Mouse (Mus musculus) limb, embryonic 14.5 days (tissue): ENCODE data around the gene Itga5. TPM values are rescaled to one million over a fixed set of nuclear protein-coding genes. Genes with fewer than 3 reads are reported as not detected.
A peak's percentile ranks its signal among the peaks of the same experiment; 100 is the strongest.

Source experiments
- ATAC-seq: fragments of 200-750 bp; cut with Nextera tagmentation; 2 replicates; pipeline ENCODE4 v1.8.0; 2017; ENCODE audit warnings: low read depth, moderate number of reproducible peaks, moderate TSS enrichment; ENCODE audit not compliant: low FRiP score
- DNase-seq: peaks from one replicate; pipeline ENCODE4 v3.0.0-alpha.2; 2015; ENCODE audit warnings: low spot score
- H3K27ac ChIP-seq: fragments of 300-500 bp; sonication (generic); replicated peaks from 2 replicates; pipeline ENCODE4 v1.5.1; 2014; ENCODE audit warnings: low read depth, mild to moderate bottlenecking, low read length, moderate library complexity, mixed read lengths
- H3K27me3 ChIP-seq: fragments of 300-500 bp; sonication (generic); 2 replicates; pipeline ENCODE4 v1.6.1; 2014; ENCODE audit warnings: low read length, mixed read lengths; ENCODE audit not compliant: control insufficient read depth, insufficient read depth
- H3K36me3 ChIP-seq: fragments of 300-500 bp; sonication (generic); 2 replicates; pipeline ENCODE4 v1.6.1; 2014; ENCODE audit warnings: mild to moderate bottlenecking, low read length, moderate library complexity, mixed read lengths; ENCODE audit not compliant: control insufficient read depth, insufficient read depth
- H3K4me1 ChIP-seq: fragments of 300-500 bp; sonication (generic); 2 replicates; pipeline ENCODE4 v1.6.1; 2014; ENCODE audit warnings: antibody characterized with exemption, low read length, mixed read lengths; ENCODE audit not compliant: control insufficient read depth, insufficient read depth
- H3K4me2 ChIP-seq: fragments of 300-500 bp; sonication (generic); replicated peaks from 2 replicates; pipeline ENCODE4 v1.6.1; 2014; ENCODE audit warnings: low read depth, mild to moderate bottlenecking, low read length, moderate library complexity; ENCODE audit not compliant: severe bottlenecking
- H3K4me3 ChIP-seq: fragments of 300-500 bp; sonication (generic); replicated peaks from 2 replicates; pipeline ENCODE4 v1.5.1; 2014; ENCODE audit warnings: low read length
- H3K9ac ChIP-seq: fragments of 300-500 bp; sonication (generic); 2 replicates; pipeline ENCODE4 v1.6.1; 2014; ENCODE audit warnings: mild to moderate bottlenecking, low read depth, low read length, moderate library complexity; ENCODE audit not compliant: severe bottlenecking
- H3K9me3 ChIP-seq: fragments of 300-500 bp; sonication (generic); 2 replicates; pipeline ENCODE4 v1.6.1; 2016; ENCODE audit warnings: low read length; ENCODE audit not compliant: control insufficient read depth
- POLR2A ChIP-seq: fragments of 200-500 bp; IDR thresholded peaks from 2 replicates; pipeline ENCODE4 v1.8.0; 2012; ENCODE audit warnings: inconsistent platforms, mild to moderate bottlenecking, moderate library complexity, borderline replicate concordance; ENCODE audit not compliant: insufficient read depth, insufficient read length; ENCODE audit errors: extremely low read depth
- WGBS: fragments of 180-500 bp; shearing (Covaris S2); extraction: QIAGEN DNeasy Blood & Tissue Kit; methylation state at CpG from one replicate; pipeline ENCODE4 v1.1.7; 2014; 5-methylcytosine and 5-hydroxymethylcytosine counted together
- polyA plus RNA-seq, 2 experiments: library from polyadenylated mRNA; depleted of rRNA in 1 of 2; stranded (reverse) in 1 of 2; unstranded in 1 of 2; fragments of >200 nt; fragmentation: Nextera tagmentation in 1 of 2; extraction: Ambion mirVana in 1 of 2; gene quantifications; 2 replicates each; pipeline versions ENCODE4 v1.2.1 to v1.2.3; 2012 to 2014

The Itga5 gene
- polyA plus RNA-seq, 2 experiments, result 63.4 to 71.2 TPM

- WGBS, result 20% methylated on average over 8 of the region's 8 CpGs
- Histone ChIP-seq H3K27ac (peak overlapping the region; percentile 93), H3K4me1 (peaks cover 97% of the 10 kb centered on the region), H3K27me3 (no peaks in the 10 kb centered on the region), H3K9me3 (no peaks in the 10 kb centered on the region), H3K36me3 (peaks cover 13% of the 10 kb centered on the region), H3K4me3 (peak overlapping the region; percentile 25), H3K9ac (0 out of 2 replicates have a peak overlapping the region, but pooled peaks have one; percentile 18), H3K4me2 (peak overlapping the region; percentile 46)
- DNase-seq, result no peak
- no peak for TF ChIP-seq POLR2A
- no peak; the same call in 1 of the 2 replicates for ATAC-seq
Measured at GRCm38 (mm10) chr15:103299644-103300043, 66.9 kb downstream of the Itga5 start.

DNA sequence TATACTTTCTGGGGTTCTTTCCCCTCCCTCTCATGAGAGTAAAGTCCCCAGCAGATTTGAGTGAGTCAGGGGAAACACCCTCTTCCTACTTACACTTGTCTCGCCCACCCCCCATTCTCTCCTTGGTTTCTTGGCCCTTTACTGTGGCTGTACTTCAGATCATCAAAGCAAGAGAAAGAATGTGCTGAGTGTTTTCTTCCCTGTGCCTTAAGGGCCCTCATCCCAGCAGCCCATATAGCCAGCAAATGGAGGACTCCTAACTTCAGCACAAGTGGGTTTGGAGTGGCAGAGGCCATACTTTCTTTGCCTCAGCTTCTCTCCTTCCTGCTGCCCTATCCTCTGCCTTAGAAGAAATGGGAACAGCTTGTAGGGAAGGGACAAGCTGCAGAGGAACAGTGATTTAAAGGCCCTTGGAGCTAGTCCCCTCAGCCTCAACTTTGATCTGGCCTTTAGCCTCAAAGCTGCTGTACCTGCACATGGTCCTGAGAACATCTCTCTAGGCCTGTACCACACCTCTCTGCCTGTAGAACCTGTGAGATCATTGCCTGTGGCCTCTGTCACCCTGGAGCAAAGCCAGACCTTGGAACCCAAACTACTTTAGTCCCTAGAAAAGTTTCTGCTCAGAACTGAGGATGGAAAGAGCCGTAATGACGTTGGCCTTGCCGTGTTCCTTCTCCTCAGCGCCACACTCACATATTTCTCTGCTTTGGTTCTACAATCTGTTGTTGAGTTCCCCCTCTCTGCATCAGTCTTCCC is 67.5 kb downstream of the Itga5 start:
- no peaks in the 10 kb centered on the region for H3K9me3 ChIP-seq
- H3K9ac ChIP-seq, result no peak overlapping the region
- no peaks in the 10 kb centered on the region for H3K27me3 ChIP-seq
- peak overlapping the region; percentile 46; the same call in 1 of the 2 replicates for H3K4me2 ChIP-seq
- no peak overlapping the region for H3K4me3 ChIP-seq
- peaks cover 93% of the 10 kb centered on the region for H3K4me1 ChIP-seq
- 50% methylated on average over 5 of the region's 5 CpGs for WGBS
- H3K27ac ChIP-seq, result peak overlapping the region; percentile 93
- DNase-seq (no peak), ATAC-seq (no peak)
- H3K36me3 ChIP-seq, result peaks cover 13% of the 10 kb centered on the region
- no peak for TF ChIP-seq POLR2A

DNA sequence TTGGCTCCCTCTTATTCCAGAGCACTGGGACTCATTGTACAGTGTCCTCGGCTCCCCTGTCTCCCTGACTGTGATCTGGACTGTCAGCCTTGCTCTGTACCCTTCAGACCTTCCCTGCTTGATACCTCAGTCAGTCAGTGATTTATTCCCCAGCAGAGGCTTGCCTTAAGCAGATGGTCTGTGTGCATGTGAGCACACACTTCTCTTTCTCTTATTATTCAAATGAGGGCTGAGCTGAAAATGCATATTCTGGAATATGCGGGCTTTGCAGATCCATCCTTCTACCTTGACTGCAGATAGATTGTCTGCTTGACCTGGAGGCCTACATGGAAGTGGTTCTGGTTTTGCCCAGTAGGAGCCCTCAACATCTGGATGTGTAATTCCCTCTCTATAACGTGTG is 68.5 kb downstream of the Itga5 start:
- H3K4me2 ChIP-seq, result no peak overlapping the region
- H3K9ac ChIP-seq, result no peak overlapping the region
- no peaks in the 10 kb centered on the region for H3K27me3 ChIP-seq
- no peaks in the 10 kb centered on the region for H3K9me3 ChIP-seq
- TF ChIP-seq POLR2A, result no peak
- no peak for DNase-seq
- peak overlapping the region; percentile 93 for H3K27ac ChIP-seq
- no peak overlapping the region for H3K4me3 ChIP-seq
- peaks cover 22% of the 10 kb centered on the region for H3K36me3 ChIP-seq
- peaks cover 83% of the 10 kb centered on the region for H3K4me1 ChIP-seq
- 56% methylated on average over 3 of the region's 3 CpGs for WGBS
- ATAC-seq, result no peak

DNA sequence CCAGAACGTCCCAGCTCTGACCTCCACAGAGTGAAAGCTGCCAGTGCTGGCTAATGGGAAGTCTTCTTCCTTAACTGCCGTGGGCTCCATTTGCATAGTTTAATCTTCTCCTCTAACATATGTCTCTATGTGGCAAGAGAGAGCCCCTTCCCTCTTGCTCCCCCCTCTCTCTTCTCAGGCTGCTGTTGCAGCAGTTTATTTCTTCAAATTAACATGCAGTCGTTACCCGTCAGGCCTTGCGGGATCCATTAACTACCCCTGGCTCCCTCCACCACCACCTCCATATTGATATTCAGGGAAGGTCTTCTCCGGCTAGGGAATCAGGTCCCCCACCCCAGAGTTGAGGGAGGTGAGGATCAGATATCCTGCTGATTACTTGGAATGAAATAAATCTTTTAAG is 69.2 kb downstream of the Itga5 start:
- Histone ChIP-seq H3K4me2 (no peak overlapping the region), H3K9ac (no peak overlapping the region), H3K36me3 (peaks cover 28% of the 10 kb centered on the region), H3K27me3 (no peaks in the 10 kb centered on the region), H3K9me3 (no peaks in the 10 kb centered on the region), H3K4me3 (no peak overlapping the region), H3K27ac (0 out of 2 replicates have a peak overlapping the region, but pooled peaks have one; percentile 75), H3K4me1 (peaks cover 79% of the 10 kb centered on the region)
- TF ChIP-seq POLR2A, result no peak
- WGBS, result 38% methylated on average over 6 of the region's 6 CpGs
- no peak for DNase-seq
- ATAC-seq, result no peak

GRCm38 (mm10) chr15:103295851-103296250 is 70.7 kb downstream of the Itga5 start:
- 2% methylated on average over 5 of the region's 5 CpGs for WGBS
- peaks cover 69% of the 10 kb centered on the region for H3K4me1 ChIP-seq
- peaks cover 42% of the 10 kb centered on the region for H3K36me3 ChIP-seq
- no peak for TF ChIP-seq POLR2A
- no peak for ATAC-seq
- H3K27me3 ChIP-seq, result no peaks in the 10 kb centered on the region
- H3K9me3 ChIP-seq, result no peaks in the 10 kb centered on the region
- no peak overlapping the region for H3K4me2 ChIP-seq
- peak overlapping the region; percentile 25; the same call in 1 of the 2 replicates for H3K9ac ChIP-seq
- peak; percentile 46 for DNase-seq
- H3K4me3 ChIP-seq, result no peak overlapping the region
- H3K27ac ChIP-seq, result peak overlapping the region; percentile 75
